Mouse (Mus musculus) ES-E14 (cell line): ENCODE measurements around the gene Get4. TPM values are rescaled to one million over a fixed set of nuclear protein-coding genes. Genes with fewer than 3 reads are reported as not detected.

ENCODE experiments used
- DNase-seq: peaks from one replicate; pipeline ENCODE4 v3.0.0-alpha.2; 2013; ENCODE audit warnings: low read depth, low spot score
- H3K27ac ChIP-seq: 2 replicates; pipeline ENCODE4 v1.5.1; 2012; ENCODE audit warnings: low read depth, mild to moderate bottlenecking, low read length, moderate library complexity, mixed read lengths; ENCODE audit not compliant: poor library complexity, insufficient read depth, severe bottlenecking
- H3K36me3 ChIP-seq: 2 replicates; pipeline ENCODE4 v1.6.1; 2012; ENCODE audit warnings: mild to moderate bottlenecking, low read length, moderate library complexity, mixed read lengths; ENCODE audit not compliant: control insufficient read depth, poor library complexity, insufficient read depth, severe bottlenecking
- H3K4me1 ChIP-seq, 2 experiments: fragments of 150-350 bp in 1 of 2; sonication (generic) in 1 of 2; 2 replicates each; pipeline ENCODE4 v1.6.1; 2012; ENCODE audit warnings: low read length in 2 of 2, mild to moderate bottlenecking in 1 of 2, mixed read lengths in 1 of 2; ENCODE audit not compliant: control insufficient read depth in 2 of 2, insufficient read depth in 2 of 2, poor library complexity in 1 of 2
- H3K4me3 ChIP-seq, 2 experiments: fragments of 150-350 bp in 1 of 2; sonication (generic) in 1 of 2; 2 replicates each; pipeline ENCODE4 v1.5.1; 2012; ENCODE audit warnings: low read length in 2 of 2, low read depth in 1 of 2, mild to moderate bottlenecking in 1 of 2, mixed read lengths in 1 of 2; ENCODE audit not compliant: insufficient read depth in 1 of 2, poor library complexity in 1 of 2, severe bottlenecking in 1 of 2
- H3K9ac ChIP-seq: 2 replicates; pipeline ENCODE4 v1.6.1; 2012; ENCODE audit warnings: low read depth, mild to moderate bottlenecking, low read length, mixed read lengths; ENCODE audit not compliant: poor library complexity, insufficient read depth, severe bottlenecking
- H3K9me3 ChIP-seq: fragments of 150-350 bp; sonication (generic); 2 replicates; pipeline ENCODE4 v1.6.1; 2012; ENCODE audit warnings: low read depth, mild to moderate bottlenecking, low read length; ENCODE audit not compliant: control insufficient read depth, insufficient read depth
- CHD2 ChIP-seq: IDR thresholded peaks from 2 replicates; pipeline ENCODE4 v1.6.1; 2014; ENCODE audit warnings: mild to moderate bottlenecking, low read depth, low read length, inconsistent platforms
- HCFC1 ChIP-seq: IDR thresholded peaks from 2 replicates; pipeline ENCODE4 v1.6.1; 2012; ENCODE audit warnings: low read length, inconsistent platforms, borderline replicate concordance; ENCODE audit not compliant: insufficient read depth
- MAFK ChIP-seq: IDR thresholded peaks from 2 replicates; pipeline ENCODE4 v1.6.1; 2014; ENCODE audit warnings: mild to moderate bottlenecking, low read depth, low read length, inconsistent platforms; ENCODE audit not compliant: insufficient read depth
- ZC3H11A ChIP-seq: IDR thresholded peaks from 2 replicates; pipeline ENCODE4 v1.6.1; 2012; ENCODE audit warnings: low read depth, mild to moderate bottlenecking, inconsistent platforms, low read length, borderline replicate concordance
- ZNF384 ChIP-seq: IDR thresholded peaks from 2 replicates; pipeline ENCODE4 v1.6.1; 2012; ENCODE audit warnings: low read depth, low read length, inconsistent platforms
- in situ Hi-C, 2 experiments: fragments of 600-800 bp; cut with MboI; formaldehyde crosslinking; loops; one replicate each; pipeline ENCODE4 v1.15.1; 2025; ENCODE audit warnings: low sequenced_read_pairs in 2 of 2, inconsistent platforms in 1 of 2; ENCODE audit not compliant: unreplicated experiment in 2 of 2
- total RNA-seq: library from RNA; depleted of rRNA; stranded (reverse); fragments of 300-350 nt; gene quantifications from 2 replicates; pipeline ENCODE4 v1.2.3, GENCODE M21; 2012

Get4 gene
- total RNA-seq, 1 experiment = 140 TPM

GRCm38 (mm10) chr5:139220610-139221009 lies 31.5 kb upstream of the Get4 start:
- no peak for TF ChIP-seq ZNF384
- DNase-seq = no peak
- no peak overlapping the region for H3K27ac ChIP-seq
- in situ Hi-C loops = no loop called here
- peaks cover 49% of the 10 kb centered on the region for H3K36me3 ChIP-seq
- H3K4me3 ChIP-seq = no peak overlapping the region
- H3K4me1 ChIP-seq = 0 out of 4 replicates have a peak, but pooled peaks cover 0 to 2% of the 10 kb centered on the region in 2 experiments
- H3K9me3 ChIP-seq = no peaks in the 10 kb centered on the region
- H3K9ac ChIP-seq = no peak overlapping the region

- no peak for DNase-seq
Measured at GRCm38 (mm10) chr5:139223331-139223730, 28.8 kb upstream of the Get4 start.

GRCm38 (mm10) chr5:139227236-139227635 lies 24.9 kb upstream of the Get4 start:
- Histone ChIP-seq H3K9ac (no peak overlapping the region), H3K27ac (no peak overlapping the region), H3K9me3 (no peaks in the 10 kb centered on the region), H3K4me3 (no peak overlapping the region), H3K4me1 (peaks cover 0 to 4% of the 10 kb centered on the region in 2 experiments; a peak in 1 of 4 replicates), H3K36me3 (peaks cover 55% of the 10 kb centered on the region)
- in situ Hi-C loops = no loop called here
- no peak for TF ChIP-seq MAFK
- no peak for TF ChIP-seq CHD2
- TF ChIP-seq ZNF384 = no peak
- no peak for TF ChIP-seq ZC3H11A
- no peak for TF ChIP-seq HCFC1
- DNase-seq = no peak

More at GRCm38 (mm10) chr5:139223331-139223730, 28.8 kb upstream of the Get4 start:
- Histone ChIP-seq H3K4me3 (no peak overlapping the region), H3K9ac (no peak overlapping the region), H3K4me1 (0 out of 4 replicates have a peak, but pooled peaks cover 0 to 2% of the 10 kb centered on the region in 2 experiments), H3K36me3 (peaks cover 51% of the 10 kb centered on the region), H3K9me3 (no peaks in the 10 kb centered on the region), H3K27ac (no peak overlapping the region)
- TF ChIP-seq ZC3H11A (no peak), ZNF384 (no peak), HCFC1 (no peak), CHD2 (no peak), MAFK (no peak)
- in situ Hi-C loops = no loop called here

- Histone ChIP-seq H3K9me3 (no peaks in the 10 kb centered on the region), H3K27ac (no peak overlapping the region), H3K4me3 (no peak overlapping the region), H3K36me3 (peaks cover 52% of the 10 kb centered on the region), H3K4me1 (peaks cover 0 to 4% of the 10 kb centered on the region in 2 experiments; a peak in 1 of 4 replicates), H3K9ac (no peak overlapping the region)
- no peak for DNase-seq
- in situ Hi-C loops = no loop called here
- TF ChIP-seq ZC3H11A (no peak), MAFK (no peak), CHD2 (no peak), ZNF384 (no peak), HCFC1 (no peak)
Measured at GRCm38 (mm10) chr5:139227645-139228044, 24.5 kb upstream of the Get4 start.

- Histone ChIP-seq H3K9me3 (no peaks in the 10 kb centered on the region), H3K27ac (no peak overlapping the region), H3K36me3 (peaks cover 49% of the 10 kb centered on the region), H3K9ac (no peak overlapping the region), H3K4me3 (no peak overlapping the region), H3K4me1 (peaks cover 0 to 2% of the 10 kb centered on the region in 2 experiments; a peak in 1 of 4 replicates)
- no peak for DNase-seq
- in situ Hi-C loops = no loop called here
- TF ChIP-seq CHD2 (no peak), ZNF384 (no peak), ZC3H11A (no peak), HCFC1 (no peak)
Measured at GRCm38 (mm10) chr5:139228318-139228717, 23.8 kb upstream of the Get4 start.
